Mouse (Mus musculus) intestine, embryonic 14.5 days (tissue): ENCODE data around the gene Sertad2. TPM values are rescaled to one million over a fixed set of nuclear protein-coding genes. Genes with fewer than 3 reads are reported as not detected.

ENCODE experiments used
- ATAC-seq: fragments of 200-750 bp; cut with Nextera tagmentation; replicated peaks from 2 replicates; pipeline ENCODE4 v1.8.0; 2017; ENCODE audit warnings: low read depth, moderate number of reproducible peaks, moderate TSS enrichment, moderate library complexity; ENCODE audit not compliant: low FRiP score, low TSS enrichment
- DNase-seq: peaks from one replicate; pipeline ENCODE4 v3.0.0-alpha.2; 2018; ENCODE audit warnings: low spot score
- H3K27ac ChIP-seq: fragments of 300-500 bp; sonication (generic); 2 replicates; pipeline ENCODE4 v1.5.1; 2014; ENCODE audit warnings: low read depth, mild to moderate bottlenecking, control low read depth
- H3K27me3 ChIP-seq: fragments of 300-500 bp; sonication (generic); replicated peaks from 2 replicates; pipeline ENCODE4 v1.6.1; 2014; ENCODE audit warnings: low read length, control low read depth; ENCODE audit not compliant: control insufficient read depth, insufficient read depth
- H3K36me3 ChIP-seq: fragments of 300-500 bp; sonication (generic); 2 replicates; pipeline ENCODE4 v1.6.1; 2014; ENCODE audit warnings: low read length, control low read depth; ENCODE audit not compliant: control insufficient read depth, insufficient read depth
- H3K4me1 ChIP-seq: fragments of 300-500 bp; sonication (generic); replicated peaks from 2 replicates; pipeline ENCODE4 v1.6.1; 2014; ENCODE audit warnings: low read length, control low read depth, mixed read lengths; ENCODE audit not compliant: control insufficient read depth, insufficient read depth
- H3K4me2 ChIP-seq: fragments of 300-500 bp; sonication (generic); 2 replicates; pipeline ENCODE4 v1.6.1; 2014; ENCODE audit warnings: low read length
- H3K4me3 ChIP-seq: fragments of 300-500 bp; sonication (generic); 2 replicates; pipeline ENCODE4 v1.5.1; 2014; ENCODE audit warnings: low read depth, low read length, control low read depth, mixed read lengths
- H3K9ac ChIP-seq: fragments of 300-500 bp; sonication (generic); 2 replicates; pipeline ENCODE4 v1.6.1; 2014; ENCODE audit warnings: mild to moderate bottlenecking, low read length
- H3K9me3 ChIP-seq: fragments of 300-500 bp; sonication (generic); 2 replicates; pipeline ENCODE4 v1.6.1; 2016; ENCODE audit warnings: low read length, control low read depth; ENCODE audit not compliant: control insufficient read depth
- WGBS: fragments of 180-500 bp; shearing (Covaris S2); extraction: QIAGEN DNeasy Blood & Tissue Kit; methylation state at CpG from one replicate; pipeline ENCODE4 v1.1.7; 2014; 5-methylcytosine and 5-hydroxymethylcytosine counted together
- polyA plus RNA-seq: library from polyadenylated mRNA; unstranded; fragments of >200 nt; fragmentation: Nextera tagmentation; extraction: Ambion mirVana; gene quantifications from 2 replicates; pipeline ENCODE4 v1.2.1, GENCODE M21; 2014

The Sertad2 gene
- polyA plus RNA-seq, 1 experiment from 2014 or later: 26.2 TPM

DNA sequence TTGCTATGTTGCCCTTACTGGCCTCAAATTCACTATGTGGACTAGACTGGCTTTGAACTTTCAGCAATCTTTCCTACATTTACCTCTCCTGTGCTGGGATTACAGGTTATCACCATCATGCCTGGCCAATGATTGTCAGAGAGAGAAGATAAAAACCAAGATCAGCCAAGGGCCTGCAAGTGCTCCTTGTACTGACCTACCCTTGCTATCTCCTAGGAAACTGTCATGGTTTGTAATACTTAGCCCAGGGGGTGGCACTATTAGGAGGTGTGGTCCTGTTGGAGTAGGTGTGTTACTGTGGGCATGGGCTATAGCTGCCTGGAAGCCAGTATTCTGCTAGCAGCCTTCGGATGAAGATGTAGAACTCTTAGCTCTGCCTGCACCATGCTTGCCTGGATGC lies 18.6 kb upstream of the Sertad2 start:
- Histone ChIP-seq H3K4me3 (no peak overlapping the region), H3K36me3 (no peaks in the 10 kb centered on the region), H3K9me3 (no peaks in the 10 kb centered on the region), H3K4me2 (no peak overlapping the region), H3K27ac (no peak overlapping the region), H3K27me3 (no peaks in the 10 kb centered on the region), H3K4me1 (no peaks in the 10 kb centered on the region), H3K9ac (no peak overlapping the region)
- ATAC-seq (no peak), DNase-seq (no peak)
- WGBS: 85% methylated on average over 1 of the region's 1 CpGs

DNA sequence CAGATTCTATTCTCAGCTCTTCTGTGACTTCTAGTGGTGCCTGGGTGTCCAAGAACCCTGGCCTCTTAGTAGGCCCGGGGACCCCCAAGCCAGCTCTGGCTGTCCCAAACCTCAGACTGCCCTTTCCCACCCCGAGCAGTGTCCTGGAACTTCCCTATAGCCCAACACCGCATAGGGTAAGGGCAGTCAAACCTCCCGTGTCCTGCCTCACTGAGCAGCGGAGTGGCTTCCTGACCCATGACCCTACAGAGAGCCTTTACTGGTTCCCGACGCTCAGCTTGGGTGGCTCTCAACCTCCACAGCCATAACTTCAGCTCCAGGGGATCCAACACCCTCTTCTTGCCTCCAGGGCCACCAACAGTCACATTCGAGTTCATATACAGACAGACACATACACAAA lies 17.1 kb upstream of the Sertad2 start:
- H3K27me3 ChIP-seq: no peaks in the 10 kb centered on the region
- H3K27ac ChIP-seq: no peak overlapping the region
- H3K4me1 ChIP-seq: no peaks in the 10 kb centered on the region
- no peak overlapping the region for H3K9ac ChIP-seq
- no peaks in the 10 kb centered on the region for H3K9me3 ChIP-seq
- no peak for DNase-seq
- no peak for ATAC-seq
- no peak overlapping the region for H3K4me2 ChIP-seq
- WGBS: 80% methylated on average over 8 of the region's 8 CpGs
- H3K36me3 ChIP-seq: no peaks in the 10 kb centered on the region
- H3K4me3 ChIP-seq: no peak overlapping the region

DNA sequence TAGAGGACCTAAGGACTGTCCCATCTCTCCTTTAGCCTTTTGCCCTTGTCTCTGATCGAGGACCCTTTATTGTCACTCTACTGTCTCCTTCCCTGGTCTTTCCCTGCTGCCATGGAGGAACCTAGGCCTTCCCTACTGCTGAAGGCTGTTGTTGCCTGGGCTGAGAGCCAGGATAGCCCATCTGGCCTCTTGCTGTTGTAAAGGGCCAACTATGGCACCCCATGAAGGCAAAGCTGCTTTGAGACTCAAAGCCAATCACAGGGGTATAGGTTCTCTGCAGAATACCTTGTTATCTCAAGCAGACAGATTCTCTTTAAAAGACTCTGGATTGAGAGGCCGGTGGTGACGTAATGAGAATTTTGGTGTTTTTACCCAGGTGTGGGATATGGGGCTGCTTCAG lies 15.2 kb upstream of the Sertad2 start:
- WGBS: 90% methylated on average over 3 of the region's 3 CpGs
- H3K27ac ChIP-seq: no peak overlapping the region
- H3K4me1 ChIP-seq: peaks cover 6% of the 10 kb centered on the region; the same call in 1 of the 2 replicates
- ATAC-seq (no peak), DNase-seq (no peak)
- H3K27me3 ChIP-seq: no peaks in the 10 kb centered on the region
- no peaks in the 10 kb centered on the region for H3K9me3 ChIP-seq
- no peaks in the 10 kb centered on the region for H3K36me3 ChIP-seq
- H3K9ac ChIP-seq: no peak overlapping the region
- H3K4me3 ChIP-seq: no peak overlapping the region
- H3K4me2 ChIP-seq: no peak overlapping the region

DNA sequence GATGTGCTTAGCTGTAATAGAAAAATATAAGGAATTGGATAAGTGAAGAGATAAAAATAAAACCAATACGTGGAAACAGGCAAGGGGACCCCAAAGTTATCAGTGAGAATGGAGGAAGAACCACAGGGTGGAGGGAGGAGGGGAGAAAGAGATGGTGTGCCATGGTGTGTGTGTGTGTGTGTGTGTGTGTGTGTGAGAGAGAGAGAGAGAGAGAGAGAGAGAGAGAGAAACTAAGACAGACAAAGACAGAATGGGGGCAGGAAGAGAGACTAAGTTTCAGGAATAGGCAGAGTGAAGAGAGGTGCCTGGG lies 11.4 kb upstream of the Sertad2 start:
- H3K4me3 ChIP-seq: peak overlapping the region; percentile 58
- H3K27me3 ChIP-seq: no peaks in the 10 kb centered on the region
- 11% methylated on average over 1 of the region's 1 CpGs for WGBS
- H3K4me2 ChIP-seq: peak overlapping the region; percentile 95
- peaks cover 6% of the 10 kb centered on the region; the same call in 1 of the 2 replicates for H3K4me1 ChIP-seq
- no peaks in the 10 kb centered on the region for H3K9me3 ChIP-seq
- ATAC-seq (no peak), DNase-seq (no peak)
- H3K27ac ChIP-seq: peak overlapping the region; percentile 72
- H3K9ac ChIP-seq: peak overlapping the region; percentile 66
- no peaks in the 10 kb centered on the region for H3K36me3 ChIP-seq

DNA sequence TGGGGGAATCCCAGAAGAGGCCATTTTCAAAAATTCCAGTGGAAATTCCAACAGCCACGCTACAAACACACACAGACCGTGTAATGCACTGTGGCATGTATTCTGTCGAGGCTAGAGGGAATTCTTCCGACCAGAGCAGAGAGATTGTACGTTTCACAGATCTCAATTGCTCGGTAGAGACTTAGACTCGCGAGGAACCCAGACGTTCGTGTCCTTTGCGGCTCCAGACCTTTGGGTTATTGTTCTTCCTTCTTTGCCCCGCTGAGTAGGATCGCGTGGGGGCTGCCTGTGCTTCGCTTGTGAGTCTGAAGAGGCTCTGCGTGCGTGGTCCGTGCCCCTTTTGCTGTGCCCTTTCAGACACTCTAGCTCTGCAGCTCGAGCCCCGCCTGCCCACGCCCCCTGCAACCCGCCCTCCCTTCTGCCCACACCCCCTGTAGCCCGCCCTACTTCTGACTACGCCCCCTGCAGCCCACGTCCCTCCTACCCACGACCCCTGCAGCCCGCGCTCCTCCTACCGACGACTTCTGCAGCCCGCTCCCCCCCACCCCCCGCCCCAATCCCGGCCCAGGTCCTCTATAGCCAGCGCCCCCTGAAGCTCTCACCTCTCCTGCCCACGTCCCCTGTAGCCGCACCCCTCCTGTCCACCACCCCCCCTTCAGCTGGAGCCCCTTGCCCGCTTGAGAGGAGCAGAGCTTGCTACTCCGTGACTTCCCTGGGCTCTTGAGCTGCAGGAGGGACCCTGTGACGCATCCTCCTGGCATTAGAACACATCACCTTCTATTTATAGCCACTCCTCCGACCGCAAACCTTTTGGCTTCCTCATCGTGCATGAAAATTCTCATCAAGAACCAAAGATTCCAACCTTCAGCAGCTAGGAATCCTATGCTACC lies 10.8 kb upstream of the Sertad2 start:
- peaks cover 6% of the 10 kb centered on the region; the same call in 1 of the 2 replicates for H3K4me1 ChIP-seq
- H3K27me3 ChIP-seq: no peaks in the 10 kb centered on the region
- peak overlapping the region; percentile 58 for H3K4me3 ChIP-seq
- peak overlapping the region; percentile 66 for H3K9ac ChIP-seq
- DNase-seq (peak; percentile 78), ATAC-seq (peak; percentile 93)
- under 1% methylated on average over 42 of the region's 42 CpGs for WGBS
- peak overlapping the region; percentile 95 for H3K4me2 ChIP-seq
- no peaks in the 10 kb centered on the region for H3K36me3 ChIP-seq
- peak overlapping the region; percentile 72 for H3K27ac ChIP-seq
- H3K9me3 ChIP-seq: no peaks in the 10 kb centered on the region

DNA sequence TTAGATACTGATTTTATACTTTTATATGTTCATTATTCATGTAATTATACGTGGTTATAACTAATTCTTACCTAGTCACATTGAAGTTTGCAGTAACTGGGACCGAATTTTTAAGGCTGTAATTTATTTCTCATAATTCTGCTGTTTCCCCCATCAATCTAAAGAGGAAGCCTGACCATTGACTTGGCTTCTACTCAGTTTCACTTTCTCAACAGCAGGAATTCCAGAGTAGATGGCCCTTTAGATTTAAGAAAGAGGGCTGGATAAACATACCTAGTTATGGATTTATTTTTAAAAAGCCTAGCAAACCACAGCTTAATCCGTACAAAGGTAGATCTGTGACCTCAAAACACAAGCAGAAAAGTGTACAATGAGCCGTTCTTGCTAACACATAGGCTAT lies 9.8 kb upstream of the Sertad2 start:
- Histone ChIP-seq H3K27me3 (no peaks in the 10 kb centered on the region), H3K36me3 (no peaks in the 10 kb centered on the region), H3K4me1 (peaks cover 6% of the 10 kb centered on the region; the same call in 1 of the 2 replicates), H3K27ac (no peak overlapping the region), H3K4me2 (no peak overlapping the region), H3K4me3 (no peak overlapping the region), H3K9me3 (no peaks in the 10 kb centered on the region), H3K9ac (no peak overlapping the region)
- DNase-seq (no peak), ATAC-seq (no peak)
- WGBS: 78% methylated on average over 4 of the region's 4 CpGs

DNA sequence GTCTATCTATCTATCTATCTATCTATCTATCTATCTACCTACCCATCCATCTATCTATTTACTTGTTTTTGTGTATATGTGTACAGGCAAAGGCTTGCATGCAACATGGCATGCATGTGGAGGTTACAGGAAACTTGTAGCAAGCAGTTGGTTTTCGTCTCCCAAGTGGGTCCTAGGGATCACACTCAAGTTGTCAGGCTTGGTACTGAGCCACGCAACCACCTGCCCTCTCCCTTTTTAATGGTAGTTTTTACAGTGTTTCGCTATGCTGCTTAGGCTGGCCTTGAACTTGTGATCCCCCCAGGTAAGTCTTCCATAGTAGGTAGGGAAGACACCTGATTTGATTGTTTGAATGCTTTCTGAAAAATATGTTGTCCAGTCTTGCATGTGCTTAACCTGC lies 5.8 kb upstream of the Sertad2 start:
- no peaks in the 10 kb centered on the region for H3K9me3 ChIP-seq
- H3K4me2 ChIP-seq: no peak overlapping the region
- H3K9ac ChIP-seq: no peak overlapping the region
- H3K27me3 ChIP-seq: 0 out of 2 replicates have a peak, but pooled peaks cover 2% of the 10 kb centered on the region
- DNase-seq (no peak), ATAC-seq (no peak)
- 0 out of 2 replicates have a peak, but pooled peaks cover 3% of the 10 kb centered on the region for H3K4me1 ChIP-seq
- H3K36me3 ChIP-seq: no peaks in the 10 kb centered on the region
- H3K27ac ChIP-seq: no peak overlapping the region
- WGBS: 88% methylated on average over 3 of the region's 3 CpGs
- H3K4me3 ChIP-seq: no peak overlapping the region

DNA sequence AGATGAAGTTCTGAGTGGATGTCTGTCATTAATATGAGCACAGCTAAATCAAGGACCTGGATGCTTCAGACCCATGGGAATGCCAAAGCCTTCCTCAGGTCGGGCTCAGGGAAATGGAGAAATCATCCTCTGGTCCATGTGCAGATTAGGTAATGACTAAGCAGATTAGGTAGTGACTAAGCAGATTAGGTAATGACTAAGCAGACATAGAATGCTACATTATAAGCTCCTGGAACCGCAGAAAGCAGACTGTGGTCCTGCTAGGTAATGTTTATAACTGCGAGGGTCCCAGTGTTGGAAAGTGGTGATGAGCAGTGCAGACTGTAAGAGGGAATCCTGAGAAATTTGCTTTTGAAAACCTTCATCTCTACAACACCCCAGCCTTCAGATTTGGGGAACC lies 4.6 kb upstream of the Sertad2 start:
- no peaks in the 10 kb centered on the region for H3K36me3 ChIP-seq
- H3K9me3 ChIP-seq: no peaks in the 10 kb centered on the region
- H3K27ac ChIP-seq: no peak overlapping the region
- DNase-seq: no peak
- H3K27me3 ChIP-seq: 0 out of 2 replicates have a peak, but pooled peaks cover 2% of the 10 kb centered on the region
- no peak overlapping the region for H3K9ac ChIP-seq
- 0 out of 2 replicates have a peak, but pooled peaks cover 3% of the 10 kb centered on the region for H3K4me1 ChIP-seq
- 72% methylated on average over 3 of the region's 3 CpGs for WGBS
- H3K4me2 ChIP-seq: no peak overlapping the region
- H3K4me3 ChIP-seq: no peak overlapping the region
- ATAC-seq: no peak

DNA sequence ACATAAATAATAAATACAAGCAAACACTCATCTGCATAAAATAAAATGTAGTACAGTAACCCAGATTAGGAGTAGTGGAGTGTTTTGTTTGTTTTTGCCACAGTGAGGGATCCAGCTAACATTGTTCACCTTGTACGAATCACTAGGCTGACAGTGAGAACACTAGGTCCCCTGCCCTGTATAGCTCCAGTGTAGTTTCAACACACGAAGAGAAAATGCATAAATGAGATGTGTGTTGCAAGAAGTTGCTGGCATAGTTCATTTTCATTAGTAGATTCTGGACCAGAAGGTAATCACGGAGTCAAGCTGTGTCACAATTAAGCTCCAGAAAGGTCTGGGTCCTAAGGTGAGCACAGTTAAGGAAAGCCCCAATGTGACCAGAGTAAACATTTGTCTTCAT lies 1.8 kb upstream of the Sertad2 start:
- no peak overlapping the region for H3K4me2 ChIP-seq
- H3K9ac ChIP-seq: no peak overlapping the region
- H3K36me3 ChIP-seq: no peaks in the 10 kb centered on the region
- DNase-seq: no peak
- ATAC-seq: no peak
- H3K4me3 ChIP-seq: no peak overlapping the region
- 76% methylated on average over 3 of the region's 3 CpGs for WGBS
- peaks cover 8% of the 10 kb centered on the region; the same call in 1 of the 2 replicates for H3K4me1 ChIP-seq
- no peak overlapping the region for H3K27ac ChIP-seq
- H3K27me3 ChIP-seq: 0 out of 2 replicates have a peak, but pooled peaks cover 2% of the 10 kb centered on the region
- H3K9me3 ChIP-seq: no peaks in the 10 kb centered on the region
